Mouse (Mus musculus) large intestine, adult 2 months (tissue): ENCODE data around the gene Six6. TPM values are rescaled to one million over a fixed set of nuclear protein-coding genes. Genes with fewer than 3 reads are reported as not detected.

Experiments
- DNase-seq: peaks from one replicate; pipeline ENCODE4 v3.0.0-alpha.2; 2012; ENCODE audit warnings: low read depth, low spot score
- WGBS: fragments of 180-500 bp; shearing (Covaris S2); methylation state at CpG from one replicate; pipeline ENCODE4 v1.1.7; 2018; 5-methylcytosine and 5-hydroxymethylcytosine counted together
- polyA plus RNA-seq: library from polyadenylated mRNA; depleted of rRNA; stranded (reverse); fragments of >200 nt; gene quantifications from 2 replicates; pipeline ENCODE4 v1.2.3, GENCODE M21; 2012; rRNA removed

Six6 gene
- polyA plus RNA-seq: not detected in 2 replicates

GRCm38 (mm10) chr12:72939616-72940015 lies at the start of gene Six6:
Gene Six6 (plus strand): TSS chr12:72939892.
- no peak for DNase-seq

GRCm38 (mm10) chr12:72917159-72917993 lies 22.3 kb upstream of the Six6 start:
- WGBS: 22% methylated on average over 48 of the region's 48 CpGs
- no peak for DNase-seq

More at GRCm38 (mm10) chr12:72939616-72940015, at the start of gene Six6:
- WGBS: 2% methylated on average over 28 of the region's 28 CpGs

GRCm38 (mm10) chr12:72936751-72937150 lies 2.9 kb upstream of the Six6 start:
- no peak for DNase-seq
- 19% methylated on average over 8 of the region's 8 CpGs for WGBS

- WGBS: 7% methylated on average over 19 of the region's 19 CpGs
- DNase-seq: no peak
Measured at GRCm38 (mm10) chr12:72937537-72938120, 2.1 kb upstream of the Six6 start.

GRCm38 (mm10) chr12:72938176-72938575 lies 1.5 kb upstream of the Six6 start:
- DNase-seq: no peak
- 9% methylated on average over 13 of the region's 13 CpGs for WGBS

- WGBS: 7% methylated on average over 14 of the region's 14 CpGs
- DNase-seq: no peak
Measured at GRCm38 (mm10) chr12:72938600-72939490, 847 bp upstream of the Six6 start.

- no peak for DNase-seq
- WGBS: 4% methylated on average over 39 of the region's 39 CpGs
Measured at GRCm38 (mm10) chr12:72940071-72940821, 554 bp downstream of the Six6 start, which contains the start of gene 4930447C04Rik. Gene 4930447C04Rik (minus strand): TSS chr12:72940774.

- no peak for DNase-seq
- 4% methylated on average over 11 of the region's 11 CpGs for WGBS
Measured at GRCm38 (mm10) chr12:72940822-72941397, 1.2 kb downstream of the Six6 start.

GRCm38 (mm10) chr12:72941398-72942051 lies 1.8 kb downstream of the Six6 start:
- no peak for DNase-seq
- 3% methylated on average over 32 of the region's 32 CpGs for WGBS

- no peak for DNase-seq
- 32% methylated on average over 6 of the region's 6 CpGs for WGBS
Measured at GRCm38 (mm10) chr12:72942171-72942570, 2.5 kb downstream of the Six6 start.

GRCm38 (mm10) chr12:72943574-72944110 lies 4.0 kb downstream of the Six6 start:
- DNase-seq: no peak
- 8% methylated on average over 2 of the region's 2 CpGs for WGBS

GRCm38 (mm10) chr12:72944411-72945225 lies 4.9 kb downstream of the Six6 start:
- WGBS: 5% methylated on average over 24 of the region's 24 CpGs
- no peak for DNase-seq

- DNase-seq: no peak
- 2% methylated on average over 89 of the region's 89 CpGs for WGBS
Measured at GRCm38 (mm10) chr12:72945301-72946063, 5.8 kb downstream of the Six6 start.

- 13% methylated on average over 8 of the region's 8 CpGs for WGBS
- no peak for DNase-seq
Measured at GRCm38 (mm10) chr12:72946064-72946395, 6.3 kb downstream of the Six6 start.

- DNase-seq: no peak
Measured at GRCm38 (mm10) chr12:72946805-72947204, 7.1 kb downstream of the Six6 start.

GRCm38 (mm10) chr12:72947335-72947734 lies 7.6 kb downstream of the Six6 start:
- 19% methylated on average over 2 of the region's 2 CpGs for WGBS
- DNase-seq: no peak

- DNase-seq: no peak
- WGBS: 78% methylated on average over 5 of the region's 5 CpGs
Measured at GRCm38 (mm10) chr12:72953089-72953488, 13.4 kb downstream of the Six6 start.
